Mouse (Mus musculus) ES-Bruce4 (cell line): ENCODE measurements around the gene Gm17334. TPM values are rescaled to one million over a fixed set of nuclear protein-coding genes. Genes with fewer than 3 reads are reported as not detected.
A peak's percentile ranks its signal among the peaks of the same experiment; 100 is the strongest.

Experiments
- H3K27ac ChIP-seq: 2 replicates; pipeline ENCODE4 v1.5.1; 2012; ENCODE audit warnings: low read length, inconsistent platforms; ENCODE audit not compliant: insufficient read depth
- H3K27me3 ChIP-seq: 2 replicates; pipeline ENCODE4 v1.6.1; 2012; ENCODE audit warnings: mild to moderate bottlenecking, low read length, inconsistent platforms; ENCODE audit not compliant: control insufficient read depth, poor library complexity, insufficient read depth, severe bottlenecking
- H3K36me3 ChIP-seq: 2 replicates; pipeline ENCODE4 v1.6.1; 2012; ENCODE audit warnings: inconsistent platforms, mild to moderate bottlenecking, low read length, moderate library complexity; ENCODE audit not compliant: control insufficient read depth, poor library complexity, insufficient read depth, severe bottlenecking
- H3K4me1 ChIP-seq: one replicate; pipeline ENCODE4 v1.8.1; 2011; ENCODE audit warnings: low read length; ENCODE audit not compliant: control insufficient read depth, insufficient read depth
- H3K4me3 ChIP-seq: 2 replicates; pipeline ENCODE4 v1.5.1; 2011; ENCODE audit warnings: low read depth, mild to moderate bottlenecking, low read length
- H3K9ac ChIP-seq: 2 replicates; pipeline ENCODE4 v1.6.1; 2012; ENCODE audit warnings: low read depth, mild to moderate bottlenecking, inconsistent platforms; ENCODE audit not compliant: poor library complexity, severe bottlenecking
- H3K9me3 ChIP-seq: replicated peaks from 2 replicates; pipeline ENCODE4 v1.6.1; 2012; ENCODE audit warnings: mild to moderate bottlenecking, low read length, inconsistent platforms; ENCODE audit not compliant: control insufficient read depth, poor library complexity, insufficient read depth, severe bottlenecking
- CTCF ChIP-seq: IDR thresholded peaks from one replicate; pipeline ENCODE4 v1.8.1; 2011; ENCODE audit warnings: low read depth, low read length
- EP300 ChIP-seq: IDR thresholded peaks from 2 replicates; pipeline ENCODE4 v1.6.1; 2011; ENCODE audit warnings: low read depth, low read length; ENCODE audit not compliant: insufficient read depth
- POLR2A ChIP-seq: IDR thresholded peaks from one replicate; pipeline ENCODE4 v1.8.1; 2011; ENCODE audit warnings: low read length; ENCODE audit not compliant: insufficient read depth
- polyA plus RNA-seq: library from polyadenylated mRNA; stranded (reverse); fragments of >200 nt; gene quantifications from 2 replicates; pipeline ENCODE4 v1.2.4, GENCODE M21; 2011; ENCODE audit warnings: low read depth; ENCODE audit not compliant: missing spikeins, insufficient read depth, insufficient read length

Gm17334 gene
- polyA plus RNA-seq, 1 experiment, result not detected

- TF ChIP-seq CTCF (peak; percentile 47), POLR2A (no peak), EP300 (no peak)
These were observed 35.4 kb downstream of the Gm17334 start for GRCm38 (mm10) chr11:53737573-53737946.

GRCm38 (mm10) chr11:53736771-53737572 is 36.0 kb downstream of the Gm17334 start:
- TF ChIP-seq POLR2A (no peak), CTCF (peak; percentile 85), EP300 (no peak)
- H3K36me3 ChIP-seq, result no peaks in the 10 kb centered on the region
- H3K9me3 ChIP-seq, result no peaks in the 10 kb centered on the region
- no peak overlapping the region for H3K9ac ChIP-seq
- no peaks in the 10 kb centered on the region for H3K4me1 ChIP-seq
- no peak overlapping the region for H3K4me3 ChIP-seq
- no peaks in the 10 kb centered on the region for H3K27me3 ChIP-seq
- no peak overlapping the region for H3K27ac ChIP-seq

More at GRCm38 (mm10) chr11:53737573-53737946, 35.4 kb downstream of the Gm17334 start:
- Histone ChIP-seq H3K4me1 (no peaks in the 10 kb centered on the region), H3K27ac (no peak overlapping the region), H3K36me3 (no peaks in the 10 kb centered on the region), H3K9ac (no peak overlapping the region), H3K4me3 (no peak overlapping the region), H3K27me3 (no peaks in the 10 kb centered on the region), H3K9me3 (no peaks in the 10 kb centered on the region)

- Histone ChIP-seq H3K9ac (no peak overlapping the region), H3K4me1 (no peaks in the 10 kb centered on the region), H3K27ac (no peak overlapping the region), H3K36me3 (no peaks in the 10 kb centered on the region), H3K9me3 (no peaks in the 10 kb centered on the region), H3K4me3 (0 out of 2 replicates have a peak overlapping the region, but pooled peaks have one; percentile 21), H3K27me3 (no peaks in the 10 kb centered on the region)
- TF ChIP-seq POLR2A, result no peak
- peak; percentile 43; the same call in 1 of the 2 replicates for TF ChIP-seq EP300
- TF ChIP-seq CTCF, result peak; percentile 98
These were observed 37.2 kb downstream of the Gm17334 start for GRCm38 (mm10) chr11:53735682-53736245.

- no peak overlapping the region for H3K9ac ChIP-seq
- no peak overlapping the region for H3K4me3 ChIP-seq
- no peaks in the 10 kb centered on the region for H3K4me1 ChIP-seq
- no peaks in the 10 kb centered on the region for H3K27me3 ChIP-seq
- H3K36me3 ChIP-seq, result no peaks in the 10 kb centered on the region
- no peak for TF ChIP-seq CTCF
- TF ChIP-seq EP300, result no peak
- TF ChIP-seq POLR2A, result no peak
- H3K27ac ChIP-seq, result no peak overlapping the region
- H3K9me3 ChIP-seq, result no peaks in the 10 kb centered on the region
These were observed 37.9 kb downstream of the Gm17334 start for GRCm38 (mm10) chr11:53734970-53735681.

GRCm38 (mm10) chr11:53734431-53734830 is 38.6 kb downstream of the Gm17334 start:
- Histone ChIP-seq H3K36me3 (no peaks in the 10 kb centered on the region), H3K27me3 (no peaks in the 10 kb centered on the region), H3K27ac (no peak overlapping the region), H3K4me1 (no peaks in the 10 kb centered on the region), H3K4me3 (no peak overlapping the region), H3K9me3 (no peaks in the 10 kb centered on the region), H3K9ac (no peak overlapping the region)
- TF ChIP-seq EP300, result no peak
- no peak for TF ChIP-seq CTCF
- TF ChIP-seq POLR2A, result no peak
